Mouse (Mus musculus) hindbrain, embryonic 16.5 days (tissue): ENCODE data around the gene Mcoln3. TPM values are rescaled to one million over a fixed set of nuclear protein-coding genes. Genes with fewer than 3 reads are reported as not detected.

Experiments
- ATAC-seq: fragments of 200-750 bp; cut with Nextera tagmentation; 2 replicates; pipeline ENCODE4 v1.8.0; 2017; ENCODE audit warnings: moderate TSS enrichment, moderate library complexity
- H3K27ac ChIP-seq: fragments of 300-500 bp; sonication (generic); 2 replicates; pipeline ENCODE4 v1.5.1; 2014; ENCODE audit warnings: low read depth, mild to moderate bottlenecking, control low read depth, low read length, moderate library complexity
- H3K27me3 ChIP-seq: fragments of 300-500 bp; sonication (generic); replicated peaks from 2 replicates; pipeline ENCODE4 v1.6.1; 2014; ENCODE audit warnings: low read length; ENCODE audit not compliant: control insufficient read depth, insufficient read depth
- H3K36me3 ChIP-seq: fragments of 300-500 bp; sonication (generic); 2 replicates; pipeline ENCODE4 v1.6.1; 2014; ENCODE audit warnings: mild to moderate bottlenecking, low read length, moderate library complexity, mixed read lengths; ENCODE audit not compliant: control insufficient read depth, insufficient read depth
- H3K4me1 ChIP-seq: fragments of 300-500 bp; sonication (generic); 2 replicates; pipeline ENCODE4 v1.6.1; 2014; ENCODE audit warnings: low read depth, low read length; ENCODE audit not compliant: control insufficient read depth, insufficient read depth
- H3K4me2 ChIP-seq: fragments of 300-500 bp; sonication (generic); 2 replicates; pipeline ENCODE4 v1.6.1; 2014; ENCODE audit warnings: mild to moderate bottlenecking, low read length, control low read depth, moderate library complexity
- H3K4me3 ChIP-seq: fragments of 300-500 bp; sonication (generic); 2 replicates; pipeline ENCODE4 v1.5.1; 2014; ENCODE audit warnings: mild to moderate bottlenecking, low read length, control low read depth, moderate library complexity
- H3K9ac ChIP-seq: fragments of 300-500 bp; sonication (generic); 2 replicates; pipeline ENCODE4 v1.6.1; 2014; ENCODE audit warnings: low read depth, mild to moderate bottlenecking, control low read depth, low read length, moderate library complexity
- H3K9me3 ChIP-seq: fragments of 300-500 bp; sonication (generic); 2 replicates; pipeline ENCODE4 v1.6.1; 2014; ENCODE audit warnings: mild to moderate bottlenecking, low read length, moderate library complexity; ENCODE audit not compliant: control insufficient read depth
- whole genome bisulfite sequencing: fragments of 180-500 bp; shearing (Covaris S2); extraction: QIAGEN DNeasy Blood & Tissue Kit; methylation state at CpG from one replicate; pipeline ENCODE4 v1.1.7; 2014; 5-methylcytosine and 5-hydroxymethylcytosine counted together
- polyA plus RNA-seq: library from polyadenylated mRNA; unstranded; fragments of >200 nt; fragmentation: Nextera tagmentation; extraction: Ambion mirVana; gene quantifications from 2 replicates; pipeline ENCODE4 v1.2.1, GENCODE M21; 2015

The Mcoln3 gene
- polyA plus RNA-seq, 1 experiment from 2014 or later, result 0.28 TPM

- ATAC-seq, result no peak
- no peaks in the 10 kb centered on the region for H3K27me3 ChIP-seq
- H3K9me3 ChIP-seq, result no peaks in the 10 kb centered on the region
- no peak overlapping the region for H3K9ac ChIP-seq
- 80% methylated on average over 8 of the region's 8 CpGs for WGBS
- H3K4me3 ChIP-seq, result no peak overlapping the region
- no peak overlapping the region for H3K27ac ChIP-seq
- no peak overlapping the region for H3K4me2 ChIP-seq
- H3K4me1 ChIP-seq, result peaks cover 6% of the 10 kb centered on the region
- H3K36me3 ChIP-seq, result no peaks in the 10 kb centered on the region
Observed at GRCm38 (mm10) chr3:146122807-146123463, 5.7 kb downstream of the Mcoln3 start.

DNA sequence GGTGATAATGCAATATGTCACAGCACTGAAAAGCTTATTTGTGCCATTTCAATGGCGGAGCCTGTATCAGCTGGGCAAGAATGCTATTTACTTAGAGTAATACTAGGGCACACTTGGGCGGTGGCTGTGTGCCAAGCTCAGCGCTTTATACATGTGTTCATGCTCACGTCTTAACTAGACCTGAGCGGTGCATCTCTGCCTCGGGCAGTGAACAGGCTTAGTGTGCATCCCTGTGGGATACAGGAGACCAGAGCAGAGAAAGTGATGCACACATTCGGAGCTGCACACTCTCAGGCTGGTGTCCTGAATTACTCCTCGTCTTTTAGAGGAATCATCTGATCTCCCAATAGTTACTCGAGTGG, 6.2 kb downstream of the Mcoln3 start:
- Histone ChIP-seq H3K36me3 (no peaks in the 10 kb centered on the region), H3K9me3 (no peaks in the 10 kb centered on the region), H3K27ac (no peak overlapping the region), H3K27me3 (no peaks in the 10 kb centered on the region), H3K4me1 (peaks cover 6% of the 10 kb centered on the region), H3K9ac (no peak overlapping the region), H3K4me3 (no peak overlapping the region), H3K4me2 (no peak overlapping the region)
- WGBS, result 59% methylated on average over 9 of the region's 9 CpGs
- ATAC-seq, result 0 out of 2 replicates have a peak, but pooled peaks have one; percentile 52

DNA sequence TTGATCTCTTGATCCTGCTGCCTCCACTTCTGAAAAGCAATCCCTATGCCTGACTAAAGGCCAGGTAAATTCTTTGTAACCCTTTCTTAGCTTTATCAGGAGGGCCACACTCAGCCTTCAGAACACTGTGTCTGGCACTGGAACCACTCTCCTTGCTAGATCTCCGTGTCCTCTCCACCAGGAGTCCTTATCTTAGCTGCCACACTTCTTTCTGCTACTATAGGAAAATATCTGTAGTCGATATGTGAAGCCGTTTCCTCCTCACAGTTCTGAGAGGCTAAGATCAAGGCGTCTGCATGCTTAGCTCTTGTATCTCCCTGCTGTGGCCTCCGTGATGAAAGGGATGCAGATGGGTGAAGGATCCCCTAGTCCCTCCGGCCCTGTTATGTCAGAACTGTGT, 10.0 kb downstream of the Mcoln3 start:
- H3K9ac ChIP-seq, result no peak overlapping the region
- WGBS, result 72% methylated on average over 6 of the region's 6 CpGs
- H3K4me1 ChIP-seq, result no peaks in the 10 kb centered on the region
- ATAC-seq, result no peak
- H3K4me2 ChIP-seq, result no peak overlapping the region
- H3K9me3 ChIP-seq, result no peaks in the 10 kb centered on the region
- no peaks in the 10 kb centered on the region for H3K36me3 ChIP-seq
- H3K27ac ChIP-seq, result no peak overlapping the region
- H3K27me3 ChIP-seq, result no peaks in the 10 kb centered on the region
- no peak overlapping the region for H3K4me3 ChIP-seq

- no peak for ATAC-seq
- 78% methylated on average over 9 of the region's 9 CpGs for WGBS
Observed at GRCm38 (mm10) chr3:146134834-146135233, 17.6 kb downstream of the Mcoln3 start.

GRCm38 (mm10) chr3:146135417-146135816, 18.2 kb downstream of the Mcoln3 start:
- Histone ChIP-seq H3K4me3 (no peak overlapping the region), H3K9me3 (no peaks in the 10 kb centered on the region), H3K27ac (no peak overlapping the region), H3K36me3 (no peaks in the 10 kb centered on the region), H3K4me2 (no peak overlapping the region), H3K27me3 (no peaks in the 10 kb centered on the region), H3K9ac (no peak overlapping the region), H3K4me1 (no peaks in the 10 kb centered on the region)
- WGBS, result 90% methylated on average over 2 of the region's 2 CpGs
- no peak for ATAC-seq

More at GRCm38 (mm10) chr3:146134834-146135233, 17.6 kb downstream of the Mcoln3 start:
- Histone ChIP-seq H3K4me3 (no peak overlapping the region), H3K36me3 (no peaks in the 10 kb centered on the region), H3K4me2 (no peak overlapping the region), H3K27ac (no peak overlapping the region), H3K9me3 (no peaks in the 10 kb centered on the region), H3K27me3 (no peaks in the 10 kb centered on the region), H3K9ac (no peak overlapping the region), H3K4me1 (no peaks in the 10 kb centered on the region)

DNA sequence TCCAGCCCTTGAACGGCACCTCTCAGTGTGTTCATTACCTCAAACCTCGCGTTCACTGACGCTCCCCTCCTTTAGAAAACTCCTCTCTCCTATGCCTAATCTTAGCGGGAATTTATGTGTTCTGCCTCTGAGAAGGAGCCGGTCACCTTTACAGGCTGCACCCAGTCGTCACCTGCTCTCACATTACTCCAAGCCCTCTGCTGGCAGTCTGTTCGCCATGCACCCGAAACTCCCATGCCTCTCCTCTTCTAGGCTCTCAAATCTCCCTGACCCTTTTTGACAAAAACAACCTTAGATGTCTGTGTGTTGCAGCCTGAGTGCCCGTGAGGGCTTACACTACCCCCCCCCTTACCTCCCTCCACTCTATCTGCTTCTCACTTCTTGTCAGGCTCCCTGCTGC, 19.2 kb downstream of the Mcoln3 start:
- H3K4me2 ChIP-seq, result no peak overlapping the region
- H3K36me3 ChIP-seq, result no peaks in the 10 kb centered on the region
- no peak for ATAC-seq
- H3K4me3 ChIP-seq, result no peak overlapping the region
- WGBS, result 37% methylated on average over 10 of the region's 10 CpGs
- no peaks in the 10 kb centered on the region for H3K9me3 ChIP-seq
- no peak overlapping the region for H3K27ac ChIP-seq
- no peaks in the 10 kb centered on the region for H3K4me1 ChIP-seq
- no peaks in the 10 kb centered on the region for H3K27me3 ChIP-seq
- no peak overlapping the region for H3K9ac ChIP-seq

DNA sequence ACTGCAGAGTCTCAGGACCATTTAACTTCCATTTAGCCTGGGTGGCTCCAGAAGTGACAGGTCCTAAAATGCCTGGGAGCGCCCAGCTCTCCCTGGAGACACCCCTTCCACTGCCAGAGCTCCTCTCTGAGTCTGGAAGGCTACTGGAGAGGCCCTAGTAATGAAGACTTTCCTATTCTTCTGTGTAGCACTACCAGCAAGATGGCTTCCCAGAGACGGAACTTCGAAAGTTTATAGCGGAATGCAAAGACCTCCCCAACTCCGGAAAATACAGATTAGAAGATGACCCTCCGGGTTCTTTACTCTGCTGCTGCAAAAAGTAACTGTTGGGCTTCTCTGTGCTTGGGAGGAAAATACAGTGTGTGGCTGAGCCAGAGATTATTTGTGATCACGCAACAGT, 23.0 kb downstream of the Mcoln3 start:
- Histone ChIP-seq H3K27me3 (no peaks in the 10 kb centered on the region), H3K27ac (no peak overlapping the region), H3K9ac (no peak overlapping the region), H3K4me1 (no peaks in the 10 kb centered on the region), H3K36me3 (no peaks in the 10 kb centered on the region), H3K4me2 (no peak overlapping the region), H3K4me3 (no peak overlapping the region), H3K9me3 (no peaks in the 10 kb centered on the region)
- no peak for ATAC-seq
- 94% methylated on average over 7 of the region's 7 CpGs for WGBS

GRCm38 (mm10) chr3:146142523-146142922, 25.3 kb downstream of the Mcoln3 start:
- ATAC-seq, result no peak
- 82% methylated on average over 7 of the region's 7 CpGs for WGBS
- Histone ChIP-seq H3K9me3 (no peaks in the 10 kb centered on the region), H3K36me3 (no peaks in the 10 kb centered on the region), H3K9ac (no peak overlapping the region), H3K4me1 (no peaks in the 10 kb centered on the region), H3K4me2 (no peak overlapping the region), H3K27ac (no peak overlapping the region), H3K27me3 (no peaks in the 10 kb centered on the region), H3K4me3 (no peak overlapping the region)

GRCm38 (mm10) chr3:146145501-146145900, 28.3 kb downstream of the Mcoln3 start:
- Histone ChIP-seq H3K4me1 (peaks cover 8% of the 10 kb centered on the region), H3K9ac (no peak overlapping the region), H3K27me3 (peaks cover 9% of the 10 kb centered on the region; the same call in 1 of the 2 replicates), H3K4me2 (no peak overlapping the region), H3K27ac (no peak overlapping the region), H3K4me3 (no peak overlapping the region), H3K36me3 (no peaks in the 10 kb centered on the region), H3K9me3 (no peaks in the 10 kb centered on the region)
- 57% methylated on average over 5 of the region's 5 CpGs for WGBS
- no peak for ATAC-seq
